Mouse (Mus musculus) left cerebral cortex, adult 8-10 months (tissue): Measurements from ENCODE around the gene Cys1. TPM values are rescaled to one million over a fixed set of nuclear protein-coding genes. Genes with fewer than 3 reads are reported as not detected.
A peak's percentile ranks its signal among the peaks of the same experiment; 100 is the strongest.
"Not testable (repeated sequence)": the region's sequence is repeated elsewhere in the genome, so short reads cannot be mapped to it uniquely, and the experiment has no call there.

ENCODE experiments used
- DNase-seq, 2 experiments: peaks; one replicate each; pipeline ENCODE4 v3.0.0; 2022; ENCODE audit warnings: low spot score in 2 of 2
- total RNA-seq, 4 experiments: library from RNA; stranded (reverse); gene quantifications; 2 replicates each; pipeline ENCODE4 v1.2.4; 2022

Gene Cys1
- total RNA-seq, 4 experiments from 2014 or later, result 10.9 to 13.7 (median 12.5) TPM

DNA sequence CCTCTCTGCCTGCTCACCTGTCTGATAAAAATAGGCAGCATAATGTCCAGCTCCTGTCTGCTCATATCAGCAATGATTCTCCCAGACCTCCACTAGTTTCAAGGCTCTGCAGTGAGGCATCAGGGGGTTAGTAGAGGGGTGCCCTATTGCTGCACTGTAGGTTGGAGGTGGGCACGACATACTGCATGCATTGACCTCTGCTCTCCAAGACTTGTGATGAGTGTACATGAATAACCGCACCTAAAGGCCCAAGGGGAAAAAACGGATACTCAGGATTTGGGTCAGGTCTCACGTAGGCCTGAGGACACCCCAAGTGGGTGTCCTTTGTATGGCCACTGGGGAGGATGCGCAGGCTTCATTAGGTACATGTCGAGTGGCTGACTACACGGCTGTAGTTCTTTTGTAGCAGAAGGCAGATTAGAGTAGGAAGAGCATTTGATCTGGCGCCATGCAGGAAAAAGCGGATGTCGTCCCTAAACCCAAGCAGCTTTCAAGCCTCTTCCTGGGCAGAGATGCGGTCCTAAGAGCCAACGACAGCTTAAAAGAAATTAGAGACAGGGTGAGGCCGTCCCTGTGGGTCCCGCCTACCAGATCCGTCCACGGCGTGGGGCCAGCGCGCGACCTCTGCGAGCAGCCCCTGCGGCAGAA, 31.1 kb downstream of the Cys1 start:
- peak in 1 of 2 experiments; percentile 40 for DNase-seq

DNA sequence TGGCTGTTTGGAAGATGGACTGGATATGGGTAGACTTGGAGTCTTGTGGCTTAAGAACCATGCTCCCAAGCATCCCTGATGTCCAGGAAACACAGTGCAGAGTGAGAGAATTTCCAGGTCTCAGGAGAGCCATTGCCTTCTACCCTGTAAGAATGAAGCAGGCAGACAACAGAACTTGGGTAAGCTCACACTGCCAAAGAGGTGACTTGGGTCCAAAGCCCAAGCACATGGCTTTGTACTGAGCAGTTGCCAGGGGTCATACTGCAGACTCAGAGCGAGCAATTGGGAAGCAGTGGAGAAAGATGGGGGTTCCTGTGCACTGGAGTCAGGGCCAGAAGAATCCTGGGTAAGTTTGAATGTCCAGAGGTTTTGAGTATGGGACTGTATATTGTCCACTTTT, 33.5 kb downstream of the Cys1 start:
- DNase-seq, result no peak

DNA sequence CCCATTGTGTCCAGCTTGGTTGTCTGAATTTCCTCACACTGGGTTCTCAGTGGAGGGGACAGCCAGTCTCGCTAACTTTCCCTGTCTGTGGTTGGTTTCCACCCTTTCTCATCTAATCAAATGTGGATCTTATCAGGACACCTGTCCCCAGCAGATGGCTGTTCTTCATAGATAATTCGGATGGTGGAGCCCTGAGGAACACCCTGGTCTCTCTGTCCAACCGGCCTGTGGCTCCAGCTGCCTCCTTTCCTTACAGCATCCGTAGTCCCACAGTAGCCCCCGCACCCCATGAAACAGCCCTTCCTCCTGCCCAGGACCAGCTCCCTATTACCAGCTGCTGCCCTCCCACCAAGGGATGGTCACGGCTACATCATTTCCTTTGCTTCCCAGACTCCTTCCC, 35.7 kb downstream of the Cys1 start:
- no peak for DNase-seq

DNA sequence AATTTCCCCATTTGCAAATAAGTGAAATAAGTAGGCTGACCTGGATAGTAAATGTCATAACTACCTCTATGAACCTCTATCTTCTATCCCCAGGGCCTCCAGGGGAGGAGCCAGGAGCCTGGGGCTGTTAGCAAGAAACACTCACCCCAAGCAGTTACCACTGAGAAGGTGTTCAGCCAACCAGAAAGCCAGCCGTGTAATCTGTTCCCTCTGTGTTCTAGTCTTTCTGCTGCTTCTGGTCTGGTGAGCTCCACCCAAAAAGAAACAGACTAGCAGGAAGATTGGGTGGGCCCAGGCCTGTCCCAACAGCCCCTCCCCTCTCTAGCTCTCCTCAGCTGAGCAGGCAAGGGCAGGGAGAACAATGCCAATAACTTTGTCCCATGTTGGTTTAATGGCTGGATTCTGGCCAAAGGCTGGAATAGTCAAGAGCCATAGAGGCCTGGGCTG, 37.5 kb downstream of the Cys1 start:
- no peak for DNase-seq

DNA sequence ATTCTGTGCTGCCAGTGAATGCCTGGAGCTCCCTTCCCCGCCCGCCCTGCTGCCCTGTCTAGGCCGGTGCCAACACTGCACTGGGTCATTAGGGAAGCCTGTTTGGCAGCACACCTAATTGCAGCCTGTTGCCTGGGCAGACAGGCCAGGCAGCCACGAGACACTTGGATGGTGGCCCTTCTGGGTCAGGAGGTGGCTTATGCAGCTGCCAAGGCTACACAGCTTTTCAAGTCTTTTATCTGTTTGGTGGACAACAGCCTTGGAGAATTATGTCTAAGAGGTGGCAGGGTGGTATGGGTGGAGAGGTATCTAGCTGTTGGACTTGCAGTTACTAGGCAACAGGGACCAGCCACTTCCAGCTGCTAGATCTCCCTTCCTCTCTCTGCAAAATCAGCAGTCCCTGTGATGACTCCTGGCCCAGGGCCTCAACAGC, 39.2 kb downstream of the Cys1 start:
- peak in 1 of 2 experiments; percentile 54 for DNase-seq

DNA sequence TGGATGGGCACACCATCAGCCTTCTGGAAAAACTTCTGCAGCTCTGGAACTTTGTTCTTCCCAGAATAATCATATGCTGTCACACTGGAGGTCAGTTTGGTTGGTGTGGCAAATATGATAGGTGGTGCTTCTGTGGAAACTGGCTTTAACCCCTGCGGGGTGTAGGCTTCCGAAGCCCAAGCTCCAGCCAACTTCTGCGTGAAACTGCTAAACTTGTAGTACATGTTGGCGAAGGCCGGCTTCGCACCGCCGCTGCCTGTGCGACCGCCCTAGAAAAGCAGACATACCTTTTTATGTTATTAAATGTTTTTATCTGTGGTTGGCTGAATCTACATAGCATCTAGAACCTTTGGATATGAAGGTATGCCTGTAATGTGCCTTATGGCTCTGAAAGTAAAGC, 42.8 kb downstream of the Cys1 start:
- not testable (repeated sequence) for DNase-seq

DNA sequence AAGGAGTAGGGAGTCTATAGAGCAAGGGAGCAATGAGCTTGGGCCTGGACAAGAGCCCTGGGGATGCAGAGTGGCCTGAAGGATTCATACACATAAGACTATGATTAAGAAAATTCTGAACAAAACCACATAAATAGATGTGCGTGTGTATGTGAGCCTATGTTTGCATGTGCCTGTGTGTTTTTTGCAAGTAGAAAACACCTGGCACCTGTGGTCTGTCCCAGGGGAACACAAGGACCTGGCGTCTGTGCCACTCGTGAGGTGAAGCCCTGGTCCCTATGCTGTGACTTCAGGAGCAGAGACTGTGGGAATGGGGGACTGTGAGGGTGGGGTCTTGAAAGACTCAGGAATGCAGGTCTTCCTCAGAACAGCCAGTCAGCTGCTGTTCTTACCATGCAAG, 47.0 kb downstream of the Cys1 start:
- DNase-seq, result no peak

DNA sequence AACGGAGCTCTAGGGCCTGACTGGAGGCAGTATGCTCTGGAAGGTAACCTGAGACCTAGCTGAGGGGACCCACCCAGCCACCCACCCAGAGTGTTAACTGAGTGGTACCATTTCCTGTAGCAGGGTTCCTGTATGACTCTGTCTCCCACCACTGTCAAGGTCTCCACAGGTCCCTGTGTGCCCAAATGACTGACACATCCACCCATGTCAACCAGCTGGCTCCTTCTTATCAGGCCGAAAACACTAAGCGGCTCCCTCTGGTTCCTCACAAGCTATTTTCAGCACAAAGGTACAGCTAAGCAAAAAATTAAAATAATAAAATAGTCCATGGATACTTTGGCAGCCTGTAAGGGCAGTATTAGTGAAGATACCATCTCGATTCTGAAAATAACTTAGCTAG, 47.4 kb downstream of the Cys1 start:
- no peak for DNase-seq

DNA sequence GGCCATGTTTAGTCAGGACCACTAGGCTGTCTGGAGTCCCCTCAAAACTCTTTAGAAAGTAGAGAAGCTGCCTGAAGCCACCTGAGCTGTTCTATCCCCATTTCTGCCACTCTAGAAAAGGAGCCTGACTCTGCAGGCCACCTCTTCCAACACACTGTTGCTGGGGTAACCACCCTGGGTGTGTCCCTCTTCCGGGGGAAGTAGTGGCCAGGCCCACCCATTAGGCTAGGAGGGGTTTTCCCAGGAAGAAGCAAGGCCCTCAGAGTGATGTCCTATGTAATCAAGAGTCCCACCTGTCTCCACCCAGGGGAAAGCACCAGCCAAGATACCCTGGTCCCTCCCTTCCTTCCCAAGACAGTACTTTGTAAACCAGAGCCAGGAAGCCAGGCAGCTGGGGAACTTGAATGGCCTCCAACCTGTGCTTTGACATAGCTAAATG, 47.8 kb downstream of the Cys1 start:
- no peak for DNase-seq

DNA sequence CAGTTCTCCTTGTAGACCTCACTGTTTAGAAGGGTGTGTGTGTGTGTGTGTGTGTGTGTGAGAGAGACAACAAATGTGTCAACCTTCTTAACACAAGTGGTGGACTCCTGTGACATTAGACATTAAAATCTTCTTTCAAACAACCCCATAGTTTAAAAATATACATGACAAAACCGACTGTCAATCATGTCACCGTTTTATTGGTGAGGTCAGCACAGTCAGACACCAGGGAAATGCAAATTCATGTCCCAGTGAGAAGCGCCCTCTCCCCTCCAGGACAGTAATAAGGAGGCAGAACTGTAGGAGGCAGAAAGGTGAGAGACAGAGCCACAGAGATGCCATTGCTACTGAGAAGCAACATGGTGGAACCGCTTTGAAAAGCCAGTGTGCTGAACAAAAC, 49.2 kb downstream of the Cys1 start:
- DNase-seq, result no peak

DNA sequence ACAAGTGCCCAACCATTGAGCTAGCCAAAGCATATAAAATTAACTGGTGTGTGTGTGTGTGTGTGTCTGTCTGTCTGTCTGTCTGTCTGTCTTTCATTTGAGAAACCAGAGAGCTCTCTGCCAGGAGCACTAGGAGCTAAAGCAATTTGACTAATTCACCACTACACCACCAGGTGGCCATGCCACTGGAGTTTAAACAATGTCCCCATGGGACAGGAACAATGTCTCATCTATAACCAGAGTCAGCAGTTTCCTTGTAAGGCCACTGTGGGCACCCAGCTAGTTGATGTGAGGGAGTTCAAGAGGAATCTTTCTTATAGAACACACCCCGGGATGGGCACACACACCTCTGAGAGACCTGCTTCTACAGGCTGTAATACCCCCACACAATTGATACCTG, 51.4 kb downstream of the Cys1 start:
- DNase-seq, result no peak

DNA sequence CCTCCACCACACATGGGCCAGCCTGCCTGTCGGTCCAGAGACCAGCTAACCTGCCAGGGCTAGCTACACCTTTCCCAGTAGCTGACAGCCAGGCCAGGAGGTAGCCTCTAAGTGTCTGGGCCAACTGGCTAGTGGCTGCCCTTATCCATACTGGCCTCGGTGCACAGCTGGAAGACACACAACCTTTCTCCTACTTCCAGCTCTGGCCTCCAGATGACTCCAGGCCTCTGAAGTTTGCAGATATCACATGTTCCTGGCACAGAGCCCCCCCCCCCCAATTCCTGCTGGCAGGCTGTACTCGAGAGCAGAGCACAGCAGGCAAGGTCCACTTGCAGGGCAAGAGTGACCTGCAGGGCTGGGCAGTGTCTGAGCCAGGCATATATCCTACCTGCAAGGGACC, 54.4 kb downstream of the Cys1 start:
- DNase-seq, result no peak

DNA sequence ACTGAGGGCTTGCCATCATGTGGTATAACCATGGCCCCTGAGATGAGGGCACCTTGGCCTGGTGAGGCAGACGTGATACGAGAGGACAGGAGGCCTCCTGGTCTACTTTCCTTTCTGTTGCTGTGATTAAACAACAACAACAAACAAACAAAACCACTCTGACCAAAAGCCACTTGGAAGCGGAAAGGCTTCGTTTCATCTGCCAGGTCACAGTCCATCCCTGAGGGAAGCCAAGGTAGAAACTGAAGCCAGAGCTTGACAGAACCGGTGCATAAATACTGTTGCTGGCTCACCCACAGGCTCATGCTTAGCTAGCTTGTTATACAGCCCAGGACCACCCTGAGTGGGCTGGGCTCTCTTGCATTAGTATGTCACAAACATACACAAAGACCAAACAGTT, 55.2 kb downstream of the Cys1 start:
- no peak for DNase-seq

DNA sequence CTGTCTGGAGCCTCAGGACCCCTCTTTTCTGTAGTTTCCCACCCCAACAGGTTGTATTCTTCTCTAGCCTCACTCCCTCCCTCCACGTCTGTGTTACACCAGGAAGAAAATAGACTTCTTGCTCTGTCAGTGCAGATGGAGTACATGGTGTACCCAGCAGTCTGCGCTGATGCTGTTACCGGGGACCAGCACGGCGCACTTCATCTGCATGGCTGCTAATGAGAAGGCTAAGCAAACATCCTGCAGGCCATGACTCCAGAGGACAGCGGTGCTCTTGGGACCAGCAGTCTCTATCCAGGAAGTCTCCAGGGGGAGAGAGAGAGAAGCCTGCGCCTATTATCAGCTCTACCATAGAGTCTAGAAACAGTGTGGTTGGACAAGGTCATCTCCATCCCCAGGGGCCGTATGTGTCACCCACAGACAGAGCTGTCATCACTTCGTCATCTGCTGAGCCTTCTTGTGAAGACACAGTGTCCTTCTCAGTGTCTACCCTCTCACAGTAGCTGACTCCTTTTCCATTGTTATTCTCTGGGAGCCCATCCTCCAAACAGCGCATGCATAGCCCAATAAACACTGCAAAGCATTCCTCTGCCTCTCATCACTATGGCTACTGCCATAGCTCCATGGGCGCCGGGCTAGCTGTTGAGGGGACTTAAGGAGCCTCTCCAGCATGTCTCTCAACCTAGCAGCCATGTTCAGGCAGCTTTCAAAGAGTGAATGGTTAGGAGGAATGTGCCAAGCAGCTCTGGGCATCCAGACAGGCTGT, 57.9 kb downstream of the Cys1 start:
- no peak for DNase-seq

DNA sequence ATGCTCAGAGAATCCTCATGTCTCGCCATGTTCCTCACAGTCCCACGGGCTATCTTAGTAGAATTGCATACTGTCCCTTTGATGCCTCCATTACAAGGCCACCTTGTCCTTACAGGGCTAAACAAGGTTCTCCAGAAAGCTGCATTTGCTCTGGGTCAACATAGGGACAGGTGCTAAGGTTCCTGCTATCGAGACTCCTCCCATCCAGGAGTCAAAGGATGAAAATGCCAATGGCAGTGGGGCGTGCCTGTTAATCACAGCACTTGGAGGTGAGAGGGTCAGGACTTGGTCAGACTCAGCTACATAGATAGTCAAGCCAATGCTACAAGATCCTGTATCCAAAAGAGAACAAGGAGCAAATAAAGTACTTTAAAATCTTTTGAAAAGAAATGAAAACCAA, 62.2 kb downstream of the Cys1 start:
- no peak for DNase-seq

Other genes with a start within 250 kb of the Cys1 start
- gene Taf1b, start 183.5 kb downstream of the Cys1 start, total RNA-seq, result 10 to 100 TPM; 27.9 to 32.7 (median 30.1) TPM
- gene Grhl1, start 109.5 kb downstream of the Cys1 start, total RNA-seq, result 10 to 100 TPM in 3 of 4 experiments, 1 to 10 TPM in 1; 8.6 to 11.3 (median 10.5) TPM
- 1 to 10 TPM; 7.1 to 8.8 (median 8.1) TPM for gene Klf11, start 30.5 kb downstream of the Cys1 start, total RNA-seq
- gene Rrm2, start 26.4 kb upstream of the Cys1 start, total RNA-seq, result 1 to 10 TPM; 1.6 to 2.8 (median 2.6) TPM
- gene Mboat2, start 149.1 kb upstream of the Cys1 start, total RNA-seq, result 10 to 100 TPM; 74.1 to 93.2 (median 82.1) TPM